ENCODE assay signal across 9 mouse cellular contexts in the genomic region with DNA sequence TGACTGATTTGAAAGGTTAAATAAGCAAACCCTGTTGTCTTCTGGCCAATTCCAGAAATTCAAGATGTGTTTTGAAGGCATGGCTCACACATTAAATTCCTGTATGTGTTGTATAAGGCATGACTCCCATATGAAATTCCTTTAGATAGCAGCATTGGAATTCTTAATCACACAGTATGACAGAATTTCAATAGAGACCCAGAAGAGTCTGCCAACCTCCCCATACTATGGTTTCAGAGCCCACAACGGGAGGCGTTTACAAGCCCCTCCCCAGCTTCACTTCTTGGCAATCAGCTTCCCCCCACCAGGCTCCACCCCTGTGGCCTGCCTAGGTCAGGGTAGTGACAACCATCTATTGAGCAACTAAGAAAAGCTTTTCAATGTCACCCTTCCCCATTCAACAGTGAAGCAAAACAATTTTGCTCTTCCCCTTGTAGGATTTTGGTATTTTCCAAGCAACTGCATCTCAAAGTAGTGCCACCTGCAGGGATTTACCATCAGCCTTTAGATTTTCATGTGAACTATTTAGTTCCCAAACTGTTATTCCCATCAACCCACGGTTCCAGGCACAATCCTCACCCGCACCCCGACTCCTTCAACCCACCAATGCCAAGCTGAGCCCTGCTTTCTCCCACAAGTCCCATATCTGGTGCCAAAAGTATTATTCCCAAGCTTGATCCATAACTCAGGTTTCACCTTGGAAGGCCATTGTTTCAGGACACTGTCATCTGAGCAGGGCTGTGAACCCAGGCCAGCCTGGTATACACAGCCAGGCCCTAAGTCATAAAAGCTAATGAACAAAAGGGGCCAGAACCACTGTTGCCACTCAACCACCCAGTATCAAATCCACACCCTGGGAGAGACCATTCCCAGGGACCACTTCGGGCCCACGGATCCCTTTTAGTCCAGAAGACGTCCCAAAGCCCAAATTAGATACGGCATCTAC. TPM values are rescaled to one million over a fixed set of nuclear protein-coding genes. Genes with fewer than 3 reads are reported as not detected.
DNase-seq lines count a peak whose midpoint lies in the region; ATAC-seq and TF ChIP-seq lines count a peak whose summit lies in the region.
"Had no signal": no experiment of that assay in that cellular context is flagged by ENCODE, and none has a peak within 500 bp of the region (broad histone marks: within the 10 kb centered on the region; RNA-seq: fewer than 3 reads in every experiment).

No protein-coding gene starts in this region.

- no peak for TF ChIP-seq CTCF in cerebellum, adult 2 months (IDR thresholded peaks at IDR 0.05; ENCODE audit: borderline replicate concordance, insufficient read depth, low read depth, low read length)
- TF ChIP-seq CTCF in heart, adult 2 months (IDR thresholded peaks at IDR 0.05): no peak
- TF ChIP-seq CTCF in kidney, postnatal 0 days (IDR thresholded peaks at IDR 0.05; ENCODE audit: low read depth): no peak

- peak overlapping the region; percentile 87 for H3K9ac ChIP-seq in heart, adult 2 months (ENCODE audit: low read depth, low read length)
- peak overlapping the region; percentile 76 for H3K9ac ChIP-seq in kidney, postnatal 0 days (ENCODE audit: low read depth, low read length)
- H3K9ac ChIP-seq in midbrain, embryonic 16.5 days (ENCODE audit: low read depth, low read length): no peak overlapping the region

- WGBS in cerebellum, adult 2 months: 78% methylated on average over 9 of the region's 9 CpGs
- 14% methylated on average over 9 of the region's 9 CpGs for WGBS in heart, adult 2 months
- 63% methylated on average over 9 of the region's 9 CpGs for WGBS in kidney, postnatal 0 days
- WGBS in midbrain, embryonic 16.5 days: 70% methylated on average over 9 of the region's 9 CpGs

- H3K9me3 ChIP-seq in kidney, postnatal 0 days (replicated peaks; ENCODE audit: low read length): no peaks in the 10 kb centered on the region
- H3K9me3 ChIP-seq in midbrain, embryonic 16.5 days (replicated peaks; ENCODE audit: control insufficient read depth, low read length, poor library complexity, severe bottlenecking): no peaks in the 10 kb centered on the region

- 0 out of 2 replicates have a peak, but pooled peaks cover 3% of the 10 kb centered on the region for H3K79me2 ChIP-seq in heart, adult 2 months (replicated peaks; ENCODE audit: control insufficient read depth, insufficient read depth, low read length)

- no peak for DNase-seq in cerebellum, adult 2 months
- DNase-seq in cerebellum, postnatal 10 days: no peak
- peak; percentile 55 for DNase-seq in adrenal gland, adult 8-10 months
- peak; percentile 70 to 74 for DNase-seq in heart, adult 2 months
- no peak for DNase-seq in kidney, postnatal 0 days (ENCODE audit: low spot score)

- H3K4me2 ChIP-seq in kidney, postnatal 0 days (ENCODE audit: low read length): peak overlapping the region; percentile 66
- no peak overlapping the region for H3K4me2 ChIP-seq in midbrain, embryonic 16.5 days (ENCODE audit: low read length)

- peak; percentile 35; the same call in 1 of the 2 replicates for TF ChIP-seq EP300 in heart, adult 2 months (IDR thresholded peaks at IDR 0.05; ENCODE audit: insufficient read depth, low read depth, low read length)

- H3K4me3 ChIP-seq in cerebellum, adult 2 months (replicated peaks; ENCODE audit: insufficient read depth, low read depth, low read length): peak overlapping the region; percentile 14
- H3K4me3 ChIP-seq in heart, adult 2 months: peak overlapping the region; percentile 75
- H3K4me3 ChIP-seq in kidney, postnatal 0 days (replicated peaks; ENCODE audit: low read depth, low read length): peak overlapping the region; percentile 65
- H3K4me3 ChIP-seq in midbrain, embryonic 16.5 days (ENCODE audit: low read depth, low read length): no peak overlapping the region

- peak overlapping the region; percentile 41; the same call in 1 of the 2 replicates for H3K27ac ChIP-seq in cerebellum, adult 2 months (ENCODE audit: insufficient read depth, low read length)
- H3K27ac ChIP-seq in heart, adult 2 months: peak overlapping the region; percentile 100
- H3K27ac ChIP-seq in kidney, postnatal 0 days: peak overlapping the region; percentile 98
- peak overlapping the region; percentile 52 for H3K27ac ChIP-seq in midbrain, embryonic 16.5 days (ENCODE audit: low read length)

- peaks cover 24% of the 10 kb centered on the region for H3K4me1 ChIP-seq in cerebellum, adult 2 months (ENCODE audit: control insufficient read depth, insufficient read depth, low read length)
- peaks cover 27% of the 10 kb centered on the region for H3K4me1 ChIP-seq in heart, adult 2 months (ENCODE audit: control insufficient read depth, insufficient read depth, low read length)
- peaks cover 39% of the 10 kb centered on the region for H3K4me1 ChIP-seq in kidney, postnatal 0 days (replicated peaks; ENCODE audit: insufficient read depth, low read length)
- H3K4me1 ChIP-seq in midbrain, embryonic 16.5 days (ENCODE audit: control insufficient read depth, insufficient read depth, low read length): peaks cover 41% of the 10 kb centered on the region

- intact Hi-C loops in heart, adult 2 months (cut with DNase I): no loop called here

- H3K27me3 ChIP-seq in cerebellum, adult 2 months (ENCODE audit: control insufficient read depth, insufficient read depth, low read length): no peaks in the 10 kb centered on the region
- no peaks in the 10 kb centered on the region for H3K27me3 ChIP-seq in heart, adult 2 months (ENCODE audit: control insufficient read depth, insufficient read depth, low read length)
- no peaks in the 10 kb centered on the region for H3K27me3 ChIP-seq in kidney, postnatal 0 days (ENCODE audit: insufficient read depth, low read length)
- no peaks in the 10 kb centered on the region for H3K27me3 ChIP-seq in midbrain, embryonic 16.5 days (ENCODE audit: control insufficient read depth, insufficient read depth, low read depth, low read length)
- H3K27me3 ChIP-seq: Patski had no signal

- peaks cover 26% of the 10 kb centered on the region for H3K36me3 ChIP-seq in heart, adult 2 months (ENCODE audit: control insufficient read depth, insufficient read depth, low read length)
- no peaks in the 10 kb centered on the region for H3K36me3 ChIP-seq in kidney, postnatal 0 days (ENCODE audit: insufficient read depth, low read length)
- H3K36me3 ChIP-seq in midbrain, embryonic 16.5 days (ENCODE audit: control insufficient read depth, insufficient read depth, low read length): no peaks in the 10 kb centered on the region

- no peak for TF ChIP-seq POLR2A in cerebellum, adult 2 months (IDR thresholded peaks at IDR 0.05; ENCODE audit: borderline replicate concordance, insufficient read depth, low read length)
- peak; percentile 45 for TF ChIP-seq POLR2A in heart, adult 2 months (IDR thresholded peaks at IDR 0.05; ENCODE audit: insufficient read depth, low read depth, low read length)

- no peak for ATAC-seq in kidney, postnatal 0 days (replicated peaks; ENCODE audit: low FRiP score, low read depth)
- ATAC-seq in midbrain, embryonic 16.5 days: no peak
- no peak for ATAC-seq in activated CD4-positive, CD25-positive, alpha-beta regulatory T cell, adult 4 months
- no peak for ATAC-seq in monocyte, adult 5-6 weeks (replicated peaks; ENCODE audit: insufficient number of reproducible peaks, low FRiP score, low TSS enrichment, poor library complexity, severe bottlenecking)
- ATAC-seq: Patski had no signal

RNA-seq across cellular contexts. Expression of gene Frmd8, which starts 32.0 kb away (rescaled TPM):
- 23.4 and 28.3 TPM in 2 replicates for polyA plus RNA-seq in cerebellum, adult 2 months (2012; rRNA removed)
- 10 to 100 TPM; 47.6 to 55.2 (median 53.4) TPM for total RNA-seq in adrenal gland, adult 8-10 months (2022)
- 1 to 10 TPM; 7.7 to 8.4 TPM for total RNA-seq in heart, adult 2 months (2021)
- 7.0 and 9.3 TPM in 2 replicates for polyA plus RNA-seq in heart, adult 2 months (2012; rRNA removed)
- 31.6 and 35.9 TPM in 2 replicates for polyA plus RNA-seq in kidney, postnatal 0 days (2015; fragmentation: Nextera tagmentation; extraction: Ambion mirVana)
- polyA plus RNA-seq in midbrain, embryonic 16.5 days (2015; fragmentation: Nextera tagmentation; extraction: Ambion mirVana): 14.7 and 16.5 TPM in 2 replicates
- 10 to 100 TPM; 70.6 to 78.6 TPM for polyA plus RNA-seq in activated CD4-positive, CD25-positive, alpha-beta regulatory T cell, adult 4 months (2017; shearing (Covaris generic))
- total RNA-seq in monocyte, adult 5-6 weeks (2017): 32.8 to 50.6 TPM (median 34.5 TPM) in 3 replicates

RNA-seq across cellular contexts. Expression of gene Slc25a45, which starts 34.5 kb away (rescaled TPM):
- polyA plus RNA-seq in cerebellum, adult 2 months (2012; rRNA removed): 4.3 and 5.0 TPM in 2 replicates
- 10 to 100 TPM; 12.8 to 21.7 (median 17.5) TPM for total RNA-seq in adrenal gland, adult 8-10 months (2022)
- 1 to 10 TPM; 2.8 TPM for total RNA-seq in heart, adult 2 months (2021)
- 7.9 and 8.2 TPM in 2 replicates for polyA plus RNA-seq in heart, adult 2 months (2012; rRNA removed)
- polyA plus RNA-seq in kidney, postnatal 0 days (2015; fragmentation: Nextera tagmentation; extraction: Ambion mirVana): 19.9 and 24.5 TPM in 2 replicates
- polyA plus RNA-seq in midbrain, embryonic 16.5 days (2015; fragmentation: Nextera tagmentation; extraction: Ambion mirVana): 2.0 and 2.2 TPM in 2 replicates
- 10 to 100 TPM; 43.3 to 60.2 TPM for polyA plus RNA-seq in activated CD4-positive, CD25-positive, alpha-beta regulatory T cell, adult 4 months (2017; shearing (Covaris generic))
- total RNA-seq in monocyte, adult 5-6 weeks (2017): 64.4 to 73.5 TPM (median 69.7 TPM) in 3 replicates

RNA-seq across cellular contexts. Expression of gene Tigd3, which starts 50.9 kb away (rescaled TPM):
- 5.1 and 5.6 TPM in 2 replicates for polyA plus RNA-seq in cerebellum, adult 2 months (2012; rRNA removed)
- 1 to 10 TPM in 3 of 4 experiments, under 1 TPM in 1; 0.93 to 3.5 (median 1.6) TPM for total RNA-seq in adrenal gland, adult 8-10 months (2022)
- total RNA-seq in heart, adult 2 months (2021): under 1 TPM; 0.14 to 0.47 TPM
- 0.25 and 0.67 TPM in 2 replicates for polyA plus RNA-seq in heart, adult 2 months (2012; rRNA removed)
- polyA plus RNA-seq in kidney, postnatal 0 days (2015; fragmentation: Nextera tagmentation; extraction: Ambion mirVana): 2.9 and 3.6 TPM in 2 replicates
- 13.4 and 14.6 TPM in 2 replicates for polyA plus RNA-seq in midbrain, embryonic 16.5 days (2015; fragmentation: Nextera tagmentation; extraction: Ambion mirVana)
- under 1 TPM; 0.29 to 0.58 TPM for polyA plus RNA-seq in activated CD4-positive, CD25-positive, alpha-beta regulatory T cell, adult 4 months (2017; shearing (Covaris generic))
- total RNA-seq in monocyte, adult 5-6 weeks (2017): 0.64 to 0.97 TPM (median 0.95 TPM) in 3 replicates

Comparison
In these comparisons a context has a peak if more than half of its experiments do, and no peak if none do; other contexts are left out.
1. DNase-seq: peak in adrenal gland, adult 8-10 months (single experiment) and heart, adult 2 months (2 of 2); none in cerebellum, adult 2 months (0 of 2), cerebellum, postnatal 10 days (0 of 2) and kidney, postnatal 0 days (single experiment).
2. H3K27ac ChIP-seq: peak in every context shown above with its lines; median percentile 100 in heart, adult 2 months; 98 in kidney, postnatal 0 days; 52 in midbrain, embryonic 16.5 days; 41 in cerebellum, adult 2 months.